Mouse (Mus musculus): Measurements from ENCODE around the gene Olfr556. TPM values are rescaled to one million over a fixed set of nuclear protein-coding genes. Genes with fewer than 3 reads are reported as not detected.
A peak's percentile ranks its signal among the peaks of the same experiment; 100 is the strongest.

The Olfr556 gene
- polyA plus RNA-seq, 1 experiment from 2014 or later = not detected

GRCm38 (mm10) chr7:102676225-102676624 lies 11.5 kb downstream of the Olfr556 start:
- H3K9ac ChIP-seq (ENCODE audit: low read depth, low read length) = no peak overlapping the region
- 82% methylated on average over 2 of the region's 2 CpGs for WGBS
- no peak overlapping the region for H3K4me3 ChIP-seq (ENCODE audit: low read depth, low read length)
- H3K36me3 ChIP-seq (ENCODE audit: control insufficient read depth, insufficient read depth, low read length) = no peaks in the 10 kb centered on the region
- H3K27me3 ChIP-seq (ENCODE audit: control insufficient read depth, insufficient read depth, low read depth, low read length) = no peaks in the 10 kb centered on the region
- no peak overlapping the region for H3K27ac ChIP-seq (ENCODE audit: low read length)
- no peak for ATAC-seq
- no peak overlapping the region for H3K4me2 ChIP-seq (ENCODE audit: low read length)
- H3K9me3 ChIP-seq (replicated peaks; ENCODE audit: control insufficient read depth, low read length, poor library complexity, severe bottlenecking) = no peaks in the 10 kb centered on the region
- no peaks in the 10 kb centered on the region for H3K4me1 ChIP-seq (ENCODE audit: control insufficient read depth, insufficient read depth, low read length)

- Histone ChIP-seq H3K27me3 (ENCODE audit: control insufficient read depth, insufficient read depth, low read depth, low read length) (no peaks in the 10 kb centered on the region), H3K4me2 (ENCODE audit: low read length) (no peak overlapping the region), H3K4me3 (ENCODE audit: low read depth, low read length) (no peak overlapping the region), H3K9me3 (replicated peaks; ENCODE audit: control insufficient read depth, low read length, poor library complexity, severe bottlenecking) (no peaks in the 10 kb centered on the region), H3K36me3 (ENCODE audit: control insufficient read depth, insufficient read depth, low read length) (no peaks in the 10 kb centered on the region), H3K4me1 (ENCODE audit: control insufficient read depth, insufficient read depth, low read length) (no peaks in the 10 kb centered on the region), H3K27ac (ENCODE audit: low read length) (no peak overlapping the region), H3K9ac (ENCODE audit: low read depth, low read length) (no peak overlapping the region)
- no peak for ATAC-seq
- WGBS = 100% methylated on average over 1 of the region's 1 CpGs
These were observed 17.2 kb downstream of the Olfr556 start for GRCm38 (mm10) chr7:102681916-102682315.

- under 1% methylated on average over 38 of the region's 40 CpGs for WGBS
- H3K27me3 ChIP-seq (ENCODE audit: control insufficient read depth, insufficient read depth, low read depth, low read length) = no peaks in the 10 kb centered on the region
- peak; percentile 100 for ATAC-seq
- no peaks in the 10 kb centered on the region for H3K4me1 ChIP-seq (ENCODE audit: control insufficient read depth, insufficient read depth, low read length)
- peak within 1 kb of the TSS; percentile 64 for H3K9ac ChIP-seq (ENCODE audit: low read depth, low read length)
- H3K36me3 ChIP-seq (ENCODE audit: control insufficient read depth, insufficient read depth, low read length) = no peaks in the 10 kb centered on the region
- H3K4me3 ChIP-seq (ENCODE audit: low read depth, low read length) = peak within 1 kb of the TSS; percentile 49
- peak within 1 kb of the TSS; percentile 23; the same call in 1 of the 2 replicates for H3K27ac ChIP-seq (ENCODE audit: low read length)
- H3K4me2 ChIP-seq (ENCODE audit: low read length) = peak within 1 kb of the TSS; percentile 64
- H3K9me3 ChIP-seq (replicated peaks; ENCODE audit: control insufficient read depth, low read length, poor library complexity, severe bottlenecking) = no peaks in the 10 kb centered on the region
These were observed 22.3 kb downstream of the Olfr556 start, which contains the start of gene Trim68 for GRCm38 (mm10) chr7:102686944-102687501. Gene Trim68, minus strand, starts transcription at chr7:102687327.

GRCm38 (mm10) chr7:102695358-102696125 lies 30.8 kb downstream of the Olfr556 start, which contains the start of gene Olfr557:
Gene Olfr557, plus strand, starts transcription at chr7:102695910.
- no peak for ATAC-seq
- WGBS = 79% methylated on average over 5 of the region's 5 CpGs
- H3K4me3 ChIP-seq (ENCODE audit: low read depth, low read length) = no peak within 1 kb of the TSS

DNA sequence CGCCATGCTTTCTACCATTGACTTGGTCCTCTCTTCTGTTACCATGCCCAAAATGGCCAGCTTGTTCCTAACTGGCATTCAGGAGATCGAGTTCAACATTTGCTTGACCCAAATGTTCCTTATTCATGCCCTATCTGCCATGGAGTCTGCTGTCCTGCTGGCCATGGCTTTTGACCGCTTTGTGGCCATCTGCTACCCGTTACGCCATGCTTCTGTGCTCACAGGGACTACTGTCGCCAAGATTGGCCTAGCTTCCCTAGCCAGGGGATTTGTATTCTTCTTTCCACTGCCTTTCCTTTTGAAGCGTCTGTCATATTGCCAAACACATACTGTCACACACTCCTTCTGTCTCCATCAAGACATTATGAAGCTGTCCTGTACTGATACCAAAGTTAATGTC lies 33.8 kb downstream of the Olfr556 start:
- H3K4me2 ChIP-seq (ENCODE audit: low read length) = no peak overlapping the region
- H3K9ac ChIP-seq (ENCODE audit: low read depth, low read length) = no peak overlapping the region
- no peaks in the 10 kb centered on the region for H3K9me3 ChIP-seq (replicated peaks; ENCODE audit: control insufficient read depth, low read length, poor library complexity, severe bottlenecking)
- H3K27me3 ChIP-seq (ENCODE audit: control insufficient read depth, insufficient read depth, low read depth, low read length) = no peaks in the 10 kb centered on the region
- H3K27ac ChIP-seq (ENCODE audit: low read length) = no peak overlapping the region
- 89% methylated on average over 7 of the region's 7 CpGs for WGBS
- no peaks in the 10 kb centered on the region for H3K4me1 ChIP-seq (ENCODE audit: control insufficient read depth, insufficient read depth, low read length)
- ATAC-seq = no peak
- H3K4me3 ChIP-seq (ENCODE audit: low read depth, low read length) = no peak overlapping the region
- H3K36me3 ChIP-seq (ENCODE audit: control insufficient read depth, insufficient read depth, low read length) = no peaks in the 10 kb centered on the region

More at GRCm38 (mm10) chr7:102695358-102696125, 30.8 kb downstream of the Olfr556 start, which contains the start of gene Olfr557:
- Histone ChIP-seq H3K9ac (ENCODE audit: low read depth, low read length) (no peak within 1 kb of the TSS), H3K27ac (ENCODE audit: low read length) (no peak within 1 kb of the TSS), H3K4me2 (ENCODE audit: low read length) (no peak within 1 kb of the TSS), H3K36me3 (ENCODE audit: control insufficient read depth, insufficient read depth, low read length) (no peaks in the 10 kb centered on the region), H3K4me1 (ENCODE audit: control insufficient read depth, insufficient read depth, low read length) (no peaks in the 10 kb centered on the region), H3K27me3 (ENCODE audit: control insufficient read depth, insufficient read depth, low read depth, low read length) (no peaks in the 10 kb centered on the region), H3K9me3 (replicated peaks; ENCODE audit: control insufficient read depth, low read length, poor library complexity, severe bottlenecking) (no peaks in the 10 kb centered on the region)

DNA sequence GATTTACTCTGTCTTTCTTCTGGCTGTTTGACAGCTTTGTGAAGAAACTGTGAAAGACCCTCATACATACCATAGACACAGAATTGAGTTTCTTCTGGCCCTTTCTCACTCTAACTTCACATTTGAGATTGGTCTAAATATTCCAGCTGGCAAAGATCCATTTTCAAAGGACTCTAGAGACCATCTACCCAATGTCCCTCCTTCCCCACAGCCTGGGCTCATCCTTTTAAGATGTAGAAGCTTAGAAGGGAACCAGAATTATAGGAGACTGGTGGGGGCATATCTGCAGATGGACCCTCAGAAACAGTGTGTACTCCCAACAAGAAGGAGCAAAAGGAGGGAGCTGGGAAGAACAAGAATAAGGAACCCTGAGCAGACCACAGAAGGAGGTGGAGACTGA lies 37.2 kb downstream of the Olfr556 start, which contains the start of gene Olfr558:
Gene Olfr558 (plus strand): TSS at position 301 of the 400 bp plus-strand sequence.
- no peaks in the 10 kb centered on the region for H3K9me3 ChIP-seq (replicated peaks; ENCODE audit: control insufficient read depth, low read length, poor library complexity, severe bottlenecking)
- no peak within 1 kb of the TSS for H3K9ac ChIP-seq (ENCODE audit: low read depth, low read length)
- no peaks in the 10 kb centered on the region for H3K4me1 ChIP-seq (ENCODE audit: control insufficient read depth, insufficient read depth, low read length)
- no peak within 1 kb of the TSS for H3K4me3 ChIP-seq (ENCODE audit: low read depth, low read length)
- H3K27ac ChIP-seq (ENCODE audit: low read length) = no peak within 1 kb of the TSS
- no peak for ATAC-seq
- no peak within 1 kb of the TSS for H3K4me2 ChIP-seq (ENCODE audit: low read length)
- H3K27me3 ChIP-seq (ENCODE audit: control insufficient read depth, insufficient read depth, low read depth, low read length) = no peaks in the 10 kb centered on the region
- no peaks in the 10 kb centered on the region for H3K36me3 ChIP-seq (ENCODE audit: control insufficient read depth, insufficient read depth, low read length)

DNA sequence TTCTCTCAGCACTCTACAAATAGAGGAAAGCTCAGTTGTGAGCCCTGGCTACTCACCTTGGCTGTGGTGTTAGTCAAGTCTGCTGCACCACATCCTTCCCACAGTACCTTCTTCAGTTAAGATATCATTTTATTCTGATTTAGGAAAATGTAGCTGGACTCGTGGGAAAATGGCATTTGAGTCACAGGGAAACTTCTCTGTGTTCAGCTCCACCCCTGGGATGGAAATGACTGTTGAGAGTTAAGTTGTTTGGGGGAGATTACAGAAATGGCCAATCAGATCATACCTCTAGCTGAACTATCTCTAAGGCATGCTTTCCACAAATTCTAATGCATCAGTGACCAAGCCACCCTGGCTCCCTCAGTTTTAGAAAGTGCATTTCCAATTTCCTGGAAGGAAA lies 54.3 kb downstream of the Olfr556 start, which contains the start of gene Olfr33:
Gene Olfr33 (minus strand): TSS at position 101 of the 400 bp plus-strand sequence.
- 27% methylated on average over 1 of the region's 1 CpGs for WGBS

More for the DNA sequence above, 54.3 kb downstream of the Olfr556 start, which contains the start of gene Olfr33:
- H3K27me3 ChIP-seq (ENCODE audit: control insufficient read depth, insufficient read depth, low read depth, low read length) = no peaks in the 10 kb centered on the region
- H3K9ac ChIP-seq (ENCODE audit: low read depth, low read length) = no peak within 1 kb of the TSS
- no peaks in the 10 kb centered on the region for H3K36me3 ChIP-seq (ENCODE audit: control insufficient read depth, insufficient read depth, low read length)
- H3K4me1 ChIP-seq (ENCODE audit: control insufficient read depth, insufficient read depth, low read length) = no peaks in the 10 kb centered on the region
- no peaks in the 10 kb centered on the region for H3K9me3 ChIP-seq (replicated peaks; ENCODE audit: control insufficient read depth, low read length, poor library complexity, severe bottlenecking)
- H3K4me2 ChIP-seq (ENCODE audit: low read length) = no peak within 1 kb of the TSS
- H3K4me3 ChIP-seq (ENCODE audit: low read depth, low read length) = no peak within 1 kb of the TSS
- ATAC-seq = no peak
- H3K27ac ChIP-seq (ENCODE audit: low read length) = no peak within 1 kb of the TSS

Measured in midbrain, embryonic 16.5 days (tissue).